Mouse (Mus musculus) megakaryocyte progenitor cell, adult 5-6 weeks (primary cell): Measurements from ENCODE around the gene Bok. TPM values are rescaled to one million over a fixed set of nuclear protein-coding genes. Genes with fewer than 3 reads are reported as not detected.
A peak's percentile ranks its signal among the peaks of the same experiment; 100 is the strongest.

Experiments
- ATAC-seq: replicated peaks from 2 replicates; pipeline ENCODE4 v1.8.0; 2016; ENCODE audit warnings: mild to moderate bottlenecking, moderate TSS enrichment, inconsistent platforms; ENCODE audit not compliant: poor library complexity
- total RNA-seq, 2 experiments: library from RNA; stranded (forward) in 1 of 2; stranded (reverse) in 1 of 2; fragments of 157-497, 149-512 nt in 1 of 2; fragments of 200-1000 nt in 1 of 2; gene quantifications; 2 replicates each; pipeline versions ENCODE4 v1.2.3 to v1.2.4; 2015 to 2017

The Bok gene
- total RNA-seq, 2 experiments from 2014 or later, result 0.17 to 0.92 TPM

GRCm38 (mm10) chr1:93689901-93690496, 4.5 kb downstream of the Bok start:
- no peak for ATAC-seq

DNA sequence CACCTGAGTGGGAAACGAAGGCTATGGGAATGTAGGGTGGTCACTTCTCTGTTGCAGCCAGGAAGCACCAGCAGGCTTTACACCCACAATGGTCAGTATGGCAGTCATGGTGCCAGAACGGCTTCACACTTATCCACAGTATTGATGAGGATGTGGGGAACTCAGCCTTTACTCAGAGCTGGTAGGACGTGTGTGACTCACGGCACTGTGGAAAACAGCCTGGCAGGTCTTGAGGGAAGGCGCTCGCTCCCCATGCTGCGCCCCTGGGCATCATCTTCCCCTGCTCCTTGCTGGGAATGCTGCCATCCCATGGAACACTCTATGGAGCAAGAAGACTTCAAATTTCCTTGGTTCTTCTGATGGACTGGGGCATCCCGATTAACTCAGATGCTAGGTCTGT, 5.6 kb downstream of the Bok start:
- ATAC-seq, result no peak

DNA sequence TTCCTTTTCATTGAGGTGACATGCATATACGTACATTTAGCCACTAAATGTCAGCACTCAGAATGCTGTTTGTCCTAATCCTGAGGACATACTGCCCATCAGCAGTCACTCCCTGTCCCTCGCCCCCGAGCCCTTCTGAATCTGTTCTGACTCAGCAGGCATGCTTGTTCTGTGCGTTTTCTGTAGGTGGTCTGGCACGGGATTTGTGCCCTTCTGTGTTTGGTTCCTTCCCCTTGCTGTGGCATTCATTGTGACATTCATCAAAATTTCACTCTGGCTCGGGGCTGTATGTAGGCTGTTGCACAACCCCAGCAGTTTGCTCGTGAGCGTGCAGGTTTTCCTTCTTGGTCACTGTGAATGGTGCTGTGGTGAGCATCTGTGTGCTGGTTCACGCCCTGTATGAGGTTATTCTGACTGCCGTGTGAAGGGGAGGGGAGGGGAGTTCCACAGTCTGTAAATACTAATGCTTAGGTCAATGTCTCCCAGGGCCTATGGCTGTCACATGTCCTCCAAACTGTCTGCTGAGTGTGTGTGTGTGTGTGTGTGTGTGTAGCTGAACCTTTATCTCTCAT, 6.4 kb downstream of the Bok start:
- peak; percentile 84 for ATAC-seq

DNA sequence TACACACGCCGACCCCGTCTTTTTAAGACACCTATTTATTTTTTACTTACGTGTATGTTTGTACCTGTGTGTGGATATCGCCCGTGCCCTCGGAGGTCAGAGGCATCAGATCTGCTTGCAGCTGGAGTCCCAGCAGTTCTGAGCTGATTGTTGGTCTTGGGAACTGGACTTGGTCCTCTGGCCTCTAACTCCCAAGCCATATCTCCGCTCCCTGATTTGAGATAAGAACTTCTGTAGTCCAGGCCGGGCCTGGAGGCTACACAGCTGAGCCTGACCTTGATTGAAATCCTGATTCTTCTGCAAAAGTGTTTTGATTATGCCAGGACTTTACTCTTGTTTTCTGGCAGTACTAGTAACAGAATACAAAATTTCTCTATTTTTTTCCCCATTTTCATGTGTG, 7.3 kb downstream of the Bok start:
- ATAC-seq, result no peak

GRCm38 (mm10) chr1:93693502-93693901, 8.0 kb downstream of the Bok start:
- ATAC-seq, result no peak

DNA sequence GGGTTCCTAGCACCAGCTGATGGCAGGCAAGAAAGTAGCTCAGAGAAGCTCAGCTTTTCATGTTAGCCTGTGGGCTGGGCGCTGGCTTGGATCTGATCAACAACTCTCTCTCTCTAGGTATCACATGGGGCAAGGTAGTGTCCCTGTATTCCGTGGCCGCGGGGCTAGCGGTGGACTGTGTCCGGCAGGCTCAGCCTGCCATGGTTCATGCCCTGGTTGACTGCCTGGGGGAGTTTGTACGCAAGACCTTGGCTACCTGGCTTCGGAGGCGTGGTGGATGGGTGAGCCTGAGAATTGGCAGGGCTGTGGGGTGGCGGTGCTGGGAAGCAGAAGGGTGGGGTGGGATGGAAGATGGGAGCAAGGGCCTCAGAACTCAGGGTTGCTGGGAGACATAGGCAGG, 8.5 kb downstream of the Bok start:
- ATAC-seq, result no peak

GRCm38 (mm10) chr1:93694966-93695365, 9.5 kb downstream of the Bok start:
- no peak for ATAC-seq

- no peak for ATAC-seq
These were observed 11.9 kb downstream of the Bok start for GRCm38 (mm10) chr1:93697317-93697716.

DNA sequence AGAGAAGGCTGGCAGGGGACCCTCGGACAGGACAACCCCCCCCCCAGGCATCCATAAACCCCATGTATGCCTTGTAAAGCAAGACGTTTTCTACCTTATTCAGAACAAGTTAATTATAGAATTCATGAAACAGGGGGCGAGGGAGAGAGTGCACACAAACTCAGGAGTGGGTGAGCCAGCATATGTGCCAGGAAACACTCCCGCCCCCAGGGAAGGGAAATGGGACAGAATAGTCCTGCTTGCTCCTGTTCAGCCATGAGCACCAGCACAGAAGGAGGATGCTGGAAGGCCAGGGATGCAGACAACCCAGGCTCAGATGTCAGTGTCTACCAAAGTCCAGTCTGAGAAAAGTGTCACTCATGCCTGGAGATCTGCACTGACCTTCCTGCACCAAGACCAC, 13.7 kb downstream of the Bok start:
- no peak for ATAC-seq

DNA sequence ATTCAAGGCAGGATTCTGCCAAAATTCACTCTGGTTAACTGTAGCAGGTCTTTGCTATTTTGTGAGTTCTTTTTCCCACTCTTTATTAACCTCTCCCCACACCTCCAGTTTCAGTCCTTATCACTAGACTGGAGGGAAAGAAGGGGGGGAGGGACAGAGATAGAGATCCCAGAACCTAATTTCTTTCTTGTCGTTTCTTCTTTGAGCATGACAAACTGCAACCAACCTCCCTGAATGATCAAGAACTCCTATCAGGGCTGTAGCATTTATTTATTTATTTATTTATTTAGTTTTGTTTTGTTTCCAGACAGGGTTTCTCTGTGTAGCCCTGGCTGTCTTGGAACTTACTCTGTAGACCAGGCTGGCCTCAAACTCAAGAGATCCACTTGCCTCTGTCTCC, 16.6 kb downstream of the Bok start:
- ATAC-seq, result no peak

- no peak for ATAC-seq
These were observed 18.1 kb downstream of the Bok start for GRCm38 (mm10) chr1:93703472-93704048.

DNA sequence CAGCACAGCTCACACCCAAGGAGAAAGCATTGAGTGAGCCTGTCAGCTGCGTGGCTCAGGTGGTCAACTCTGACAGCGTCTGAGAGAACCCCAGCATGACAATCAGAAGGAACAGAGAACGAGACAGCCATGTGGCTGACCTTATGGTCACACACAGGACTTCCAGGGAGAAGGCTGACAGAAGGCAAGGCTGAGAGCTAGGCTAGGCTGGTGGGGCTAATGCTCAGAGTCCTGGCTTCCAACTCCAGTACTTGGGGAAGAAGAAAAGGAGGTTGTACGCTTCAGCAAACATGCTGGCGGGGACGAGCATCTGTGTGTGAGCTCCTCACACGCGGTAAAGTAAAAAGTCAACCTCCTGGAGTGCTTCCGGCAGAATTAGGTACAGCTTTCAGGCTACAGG, 18.9 kb downstream of the Bok start:
- ATAC-seq, result no peak

- no peak for ATAC-seq
These were observed 19.9 kb downstream of the Bok start for GRCm38 (mm10) chr1:93705389-93705788.

DNA sequence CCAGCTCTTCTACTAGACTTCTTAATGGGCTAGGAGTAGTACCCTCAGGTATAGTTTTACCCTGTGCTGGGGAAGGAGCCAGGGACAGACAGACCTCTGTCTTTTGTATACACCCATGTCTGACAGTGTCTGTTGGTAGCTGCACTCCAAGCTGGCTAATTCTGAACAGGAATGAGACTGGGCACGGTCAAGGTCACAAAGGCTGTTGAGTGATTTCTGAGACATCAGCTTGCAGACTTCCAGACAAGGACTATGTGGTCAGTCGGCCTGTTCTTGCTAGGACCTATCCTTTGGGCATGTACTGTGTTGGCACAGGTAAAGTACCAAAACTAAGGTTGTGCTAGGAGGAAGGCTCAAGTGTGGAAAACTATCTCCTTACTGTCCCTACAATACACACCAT, 30.7 kb downstream of the Bok start:
- ATAC-seq, result no peak

DNA sequence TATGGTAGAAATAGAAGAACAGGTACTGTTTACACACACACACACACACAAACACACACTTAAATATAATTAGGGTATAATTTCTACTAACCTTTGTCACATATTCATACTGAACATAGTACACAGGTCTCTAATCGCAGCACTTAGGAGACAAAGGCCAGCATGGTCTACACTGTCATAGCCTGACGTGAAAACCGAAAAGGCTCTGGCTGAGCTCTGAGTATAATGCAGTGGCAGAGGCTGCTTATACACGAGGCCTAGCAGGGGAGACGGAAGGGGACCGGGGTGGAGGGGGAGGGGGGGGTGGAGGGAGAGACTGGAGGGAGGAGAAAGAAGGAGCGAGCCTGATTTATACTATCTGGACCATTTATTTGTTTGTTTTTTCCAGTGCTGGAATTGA, 36.1 kb downstream of the Bok start:
- ATAC-seq, result no peak

GRCm38 (mm10) chr1:93724623-93725022, 39.2 kb downstream of the Bok start:
- no peak for ATAC-seq

DNA sequence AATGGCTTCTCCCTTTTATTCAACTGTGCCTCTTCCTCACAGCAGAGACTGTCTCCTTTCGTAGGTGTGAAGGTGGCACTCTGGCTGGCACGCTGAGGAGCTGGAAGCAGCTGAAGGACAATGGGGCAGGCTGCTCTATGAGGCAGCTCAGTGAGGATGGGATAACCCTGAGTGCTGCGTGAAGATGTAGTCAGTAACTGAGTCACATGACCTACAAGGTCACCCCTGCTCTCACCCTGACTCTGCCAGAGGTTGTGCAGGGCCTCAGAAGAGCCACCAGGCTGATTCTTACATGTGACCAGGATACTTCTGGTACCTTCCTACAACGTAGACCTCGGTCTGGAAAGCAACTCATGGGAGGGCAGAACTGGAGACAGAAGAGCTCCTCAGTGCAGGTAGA, 40.2 kb downstream of the Bok start:
- ATAC-seq, result no peak

DNA sequence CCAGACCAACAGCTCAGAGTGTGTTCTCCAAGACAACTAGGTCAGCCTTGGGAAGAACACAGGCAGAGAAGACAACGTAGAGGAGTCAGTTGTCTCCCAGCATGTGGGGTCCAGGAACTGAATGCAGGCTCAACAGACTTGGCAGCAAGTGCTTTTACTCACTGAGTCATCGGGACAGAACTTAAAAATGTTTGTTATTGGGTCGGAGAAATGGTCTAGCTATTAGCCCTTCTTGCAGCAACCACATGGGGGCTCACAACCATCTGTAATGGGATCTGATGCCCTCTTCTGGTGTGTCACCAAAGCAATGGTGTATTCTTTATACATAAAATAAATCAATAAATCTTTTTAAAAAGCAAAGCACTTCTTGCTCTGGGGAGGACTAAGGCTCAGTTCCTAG, 40.7 kb downstream of the Bok start:
- ATAC-seq, result no peak

- ATAC-seq, result peak; percentile 98
These were observed 41.5 kb downstream of the Bok start for GRCm38 (mm10) chr1:93726974-93727373.

GRCm38 (mm10) chr1:93731103-93731502, 45.6 kb downstream of the Bok start:
- no peak for ATAC-seq

GRCm38 (mm10) chr1:93731880-93732281, 46.4 kb downstream of the Bok start:
- ATAC-seq, result 0 out of 2 replicates have a peak, but pooled peaks have one; percentile 29

- no peak for ATAC-seq
These were observed 50.4 kb downstream of the Bok start for GRCm38 (mm10) chr1:93735859-93736258.

GRCm38 (mm10) chr1:93737711-93738110, 52.3 kb downstream of the Bok start:
- ATAC-seq, result no peak
